Mouse (Mus musculus) layer of hippocampus, adult 8-10 months (tissue): ENCODE results near the gene Cntn1. TPM values are rescaled to one million over a fixed set of nuclear protein-coding genes. Genes with fewer than 3 reads are reported as not detected.

Source experiments
- total RNA-seq, 4 experiments: library from RNA; stranded (reverse); gene quantifications; 2 replicates each; pipeline ENCODE4 v1.2.4; 2022

Gene Cntn1
- total RNA-seq, 4 experiments from 2014 or later: 305 to 331 (median 311) TPM

Other genes starting within 250 kb of the Cntn1 start
- gene Smgc, start 212.9 kb upstream of the Cntn1 start, total RNA-seq: not detected